Mouse (Mus musculus): Measurements from ENCODE around the gene P2rx5.
A peak's percentile ranks its signal among the peaks of the same experiment; 100 is the strongest.

The P2rx5 gene

GRCm38 (mm10) chr11:73176186-73176585 lies 16.0 kb downstream of the P2rx5 start:
- no peak for DNase-seq (ENCODE audit: low spot score)

GRCm38 (mm10) chr11:73176608-73177508 lies 16.6 kb downstream of the P2rx5 start, which contains the start of the genes Emc6 and Tax1bp3:
Gene Emc6, minus strand, starts transcription at chr11:73177037.
Gene Tax1bp3, plus strand, starts transcription at chr11:73177083.
- peak; percentile 98 for DNase-seq (ENCODE audit: low spot score)

GRCm38 (mm10) chr11:73177509-73177875 lies 17.3 kb downstream of the P2rx5 start:
- DNase-seq (ENCODE audit: low spot score): peak; percentile 88

GRCm38 (mm10) chr11:73177895-73178294 lies 17.7 kb downstream of the P2rx5 start:
- no peak for DNase-seq (ENCODE audit: low spot score)

- DNase-seq (ENCODE audit: low spot score): no peak
Observed at GRCm38 (mm10) chr11:73185872-73186615, 25.8 kb downstream of the P2rx5 start.

GRCm38 (mm10) chr11:73187231-73187630 lies 27.0 kb downstream of the P2rx5 start:
- DNase-seq (ENCODE audit: low spot score): no peak

- DNase-seq (ENCODE audit: low spot score): no peak
Observed at GRCm38 (mm10) chr11:73193047-73193446, 32.8 kb downstream of the P2rx5 start.

- DNase-seq (ENCODE audit: low spot score): no peak
Observed at GRCm38 (mm10) chr11:73194444-73194843, 34.2 kb downstream of the P2rx5 start.

GRCm38 (mm10) chr11:73198190-73198589 lies 38.0 kb downstream of the P2rx5 start:
- DNase-seq (ENCODE audit: low spot score): no peak

- DNase-seq (ENCODE audit: low spot score): peak; percentile 92
Observed at GRCm38 (mm10) chr11:73198603-73199229, 38.5 kb downstream of the P2rx5 start, which contains the start of gene Ctns. Gene Ctns, minus strand, starts transcription at chr11:73199042.

GRCm38 (mm10) chr11:73199230-73199712 lies 39.0 kb downstream of the P2rx5 start, which contains the start of gene Shpk:
Gene Shpk, plus strand, starts transcription at chr11:73199460.
- DNase-seq (ENCODE audit: low spot score): peak; percentile 97

- no peak for DNase-seq (ENCODE audit: low spot score)
Observed at GRCm38 (mm10) chr11:73199879-73200278, 39.7 kb downstream of the P2rx5 start.

GRCm38 (mm10) chr11:73201021-73201420 lies 40.8 kb downstream of the P2rx5 start:
- DNase-seq (ENCODE audit: low spot score): no peak

- no peak for DNase-seq (ENCODE audit: low spot score)
Observed at GRCm38 (mm10) chr11:73201597-73201996, 41.4 kb downstream of the P2rx5 start.

- DNase-seq (ENCODE audit: low spot score): no peak
Observed at GRCm38 (mm10) chr11:73203895-73204294, 43.7 kb downstream of the P2rx5 start.

- DNase-seq (ENCODE audit: low spot score): no peak
Observed at GRCm38 (mm10) chr11:73205194-73205593, 45.0 kb downstream of the P2rx5 start.

- DNase-seq (ENCODE audit: low spot score): no peak
Observed at GRCm38 (mm10) chr11:73207621-73208020, 47.4 kb downstream of the P2rx5 start.

GRCm38 (mm10) chr11:73213956-73214355 lies 53.7 kb downstream of the P2rx5 start:
- no peak for DNase-seq (ENCODE audit: low spot score)

GRCm38 (mm10) chr11:73219671-73220070 lies 59.5 kb downstream of the P2rx5 start:
- no peak for DNase-seq (ENCODE audit: low spot score)

GRCm38 (mm10) chr11:73220651-73221050 lies 60.4 kb downstream of the P2rx5 start:
- DNase-seq (ENCODE audit: low spot score): no peak

Measured in lung, postnatal 25 days (tissue).